Mouse (Mus musculus) midbrain, embryonic 11.5 days (tissue): ENCODE measurements at regions not wholly inside any gene's neighbourhood (a gene's known extent, or its start where the extent isn't known, plus 50 kb on each side); places are given as distances from the start of the nearest gene placed in this dataset.

ENCODE experiments used
- ATAC-seq: fragments of 200-750 bp; cut with Nextera tagmentation; 2 replicates; pipeline ENCODE4 v1.8.0; 2017; ENCODE audit warnings: moderate TSS enrichment, moderate library complexity; ENCODE audit not compliant: low FRiP score
- DNase-seq: peaks from one replicate; pipeline ENCODE4 v3.0.0; 2015; ENCODE audit warnings: low spot score; ENCODE audit errors: missing footprints
- H3K27ac ChIP-seq: fragments of 300-500 bp; sonication (generic); 2 replicates; pipeline ENCODE4 v1.5.1; 2014; ENCODE audit warnings: low read depth, low read length
- H3K27me3 ChIP-seq: fragments of 300-500 bp; sonication (generic); 2 replicates; pipeline ENCODE4 v1.6.1; 2014; ENCODE audit warnings: mild to moderate bottlenecking, low read length, moderate library complexity, mixed read lengths; ENCODE audit not compliant: control insufficient read depth, insufficient read depth
- H3K36me3 ChIP-seq: fragments of 300-500 bp; sonication (generic); 2 replicates; pipeline ENCODE4 v1.6.1; 2014; ENCODE audit warnings: mild to moderate bottlenecking, low read length, moderate library complexity, mixed read lengths; ENCODE audit not compliant: control insufficient read depth, insufficient read depth
- H3K4me1 ChIP-seq: fragments of 300-500 bp; sonication (generic); 2 replicates; pipeline ENCODE4 v1.6.1; 2014; ENCODE audit warnings: low read length; ENCODE audit not compliant: control insufficient read depth, insufficient read depth
- H3K4me2 ChIP-seq: fragments of 300-500 bp; sonication (generic); 2 replicates; pipeline ENCODE4 v1.6.1; 2014; ENCODE audit warnings: mild to moderate bottlenecking, moderate library complexity
- H3K4me3 ChIP-seq: fragments of 300-500 bp; sonication (generic); 2 replicates; pipeline ENCODE4 v1.5.1; 2014; ENCODE audit warnings: low read depth, low read length
- H3K9ac ChIP-seq: fragments of 300-500 bp; sonication (generic); 2 replicates; pipeline ENCODE4 v1.6.1; 2014; ENCODE audit warnings: low read length
- H3K9me3 ChIP-seq: fragments of 300-500 bp; sonication (generic); 2 replicates; pipeline ENCODE4 v1.6.1; 2016; ENCODE audit warnings: low read length; ENCODE audit not compliant: control insufficient read depth
- WGBS: fragments of 180-500 bp; shearing (Covaris S2); extraction: QIAGEN DNeasy Blood & Tissue Kit; methylation state at CpG from one replicate; pipeline ENCODE4 v1.1.7; 2014; 5-methylcytosine and 5-hydroxymethylcytosine counted together

- no peaks in the 10 kb centered on the region for H3K36me3 ChIP-seq
- H3K9ac ChIP-seq: no peak overlapping the region
- no peak overlapping the region for H3K4me3 ChIP-seq
- ATAC-seq (no peak), DNase-seq (peak; percentile 54)
- H3K27me3 ChIP-seq: no peaks in the 10 kb centered on the region
- H3K4me1 ChIP-seq: no peaks in the 10 kb centered on the region
- no peak overlapping the region for H3K4me2 ChIP-seq
- no peaks in the 10 kb centered on the region for H3K9me3 ChIP-seq
- 89% methylated on average over 8 of the region's 8 CpGs for WGBS
- no peak overlapping the region for H3K27ac ChIP-seq
These were observed 329.3 kb upstream of the Fam92a start for GRCm38 (mm10) chr4:12501086-12501485.

- no peak for ATAC-seq
- Histone ChIP-seq H3K9me3 (no peaks in the 10 kb centered on the region), H3K27ac (no peak overlapping the region), H3K4me1 (no peaks in the 10 kb centered on the region), H3K36me3 (no peaks in the 10 kb centered on the region), H3K4me3 (no peak overlapping the region), H3K9ac (no peak overlapping the region), H3K27me3 (no peaks in the 10 kb centered on the region), H3K4me2 (no peak overlapping the region)
- peak; percentile 60 for DNase-seq
- WGBS: 89% methylated on average over 4 of the region's 4 CpGs
These were observed 326.6 kb upstream of the Fam92a start for GRCm38 (mm10) chr4:12498426-12498825.

GRCm38 (mm10) chr4:12492468-12492867 lies 320.7 kb upstream of the Fam92a start:
- no peak overlapping the region for H3K4me3 ChIP-seq
- H3K36me3 ChIP-seq: no peaks in the 10 kb centered on the region
- DNase-seq (peak; percentile 14), ATAC-seq (no peak)
- no peak overlapping the region for H3K4me2 ChIP-seq
- 79% methylated on average over 2 of the region's 2 CpGs for WGBS
- H3K4me1 ChIP-seq: no peaks in the 10 kb centered on the region
- no peak overlapping the region for H3K27ac ChIP-seq
- no peak overlapping the region for H3K9ac ChIP-seq
- no peaks in the 10 kb centered on the region for H3K27me3 ChIP-seq
- H3K9me3 ChIP-seq: no peaks in the 10 kb centered on the region

GRCm38 (mm10) chr4:12491306-12491705 lies 319.5 kb upstream of the Fam92a start:
- 90% methylated on average over 6 of the region's 6 CpGs for WGBS
- no peaks in the 10 kb centered on the region for H3K9me3 ChIP-seq
- DNase-seq (no peak), ATAC-seq (no peak)
- no peak overlapping the region for H3K9ac ChIP-seq
- H3K36me3 ChIP-seq: no peaks in the 10 kb centered on the region
- H3K4me2 ChIP-seq: no peak overlapping the region
- H3K27me3 ChIP-seq: no peaks in the 10 kb centered on the region
- no peak overlapping the region for H3K4me3 ChIP-seq
- no peaks in the 10 kb centered on the region for H3K4me1 ChIP-seq
- no peak overlapping the region for H3K27ac ChIP-seq

- H3K36me3 ChIP-seq: no peaks in the 10 kb centered on the region
- no peak overlapping the region for H3K4me3 ChIP-seq
- no peaks in the 10 kb centered on the region for H3K27me3 ChIP-seq
- ATAC-seq (no peak), DNase-seq (peak; percentile 26)
- no peaks in the 10 kb centered on the region for H3K9me3 ChIP-seq
- no peak overlapping the region for H3K4me2 ChIP-seq
- WGBS: 68% methylated on average over 3 of the region's 3 CpGs
- H3K4me1 ChIP-seq: no peaks in the 10 kb centered on the region
- H3K9ac ChIP-seq: no peak overlapping the region
- no peak overlapping the region for H3K27ac ChIP-seq
These were observed 318.3 kb upstream of the Fam92a start for GRCm38 (mm10) chr4:12490066-12490465.

- DNase-seq: peak; percentile 59
- 76% methylated on average over 6 of the region's 6 CpGs for WGBS
- H3K9ac ChIP-seq: no peak overlapping the region
- no peak overlapping the region for H3K4me2 ChIP-seq
- H3K9me3 ChIP-seq: no peaks in the 10 kb centered on the region
- H3K27ac ChIP-seq: no peak overlapping the region
- H3K4me3 ChIP-seq: no peak overlapping the region
- H3K36me3 ChIP-seq: no peaks in the 10 kb centered on the region
- no peaks in the 10 kb centered on the region for H3K4me1 ChIP-seq
- H3K27me3 ChIP-seq: no peaks in the 10 kb centered on the region
- ATAC-seq: no peak
These were observed 317.5 kb upstream of the Fam92a start for GRCm38 (mm10) chr4:12489358-12489757.

GRCm38 (mm10) chr4:12481481-12481880 lies 309.7 kb upstream of the Fam92a start:
- H3K4me1 ChIP-seq: no peaks in the 10 kb centered on the region
- ATAC-seq (no peak), DNase-seq (peak; percentile 37)
- no peak overlapping the region for H3K27ac ChIP-seq
- WGBS: 65% methylated on average over 4 of the region's 4 CpGs
- H3K4me2 ChIP-seq: no peak overlapping the region
- H3K9me3 ChIP-seq: no peaks in the 10 kb centered on the region
- no peak overlapping the region for H3K4me3 ChIP-seq
- no peaks in the 10 kb centered on the region for H3K36me3 ChIP-seq
- no peaks in the 10 kb centered on the region for H3K27me3 ChIP-seq
- H3K9ac ChIP-seq: no peak overlapping the region

- H3K27me3 ChIP-seq: no peaks in the 10 kb centered on the region
- H3K9me3 ChIP-seq: no peaks in the 10 kb centered on the region
- no peak overlapping the region for H3K27ac ChIP-seq
- no peaks in the 10 kb centered on the region for H3K36me3 ChIP-seq
- H3K9ac ChIP-seq: no peak overlapping the region
- no peak overlapping the region for H3K4me3 ChIP-seq
- H3K4me2 ChIP-seq: no peak overlapping the region
- DNase-seq: peak; percentile 4
- 90% methylated on average over 7 of the region's 7 CpGs for WGBS
- no peak for ATAC-seq
- no peaks in the 10 kb centered on the region for H3K4me1 ChIP-seq
These were observed 304.9 kb upstream of the Fam92a start for GRCm38 (mm10) chr4:12476717-12477116.

- no peak overlapping the region for H3K4me3 ChIP-seq
- no peak overlapping the region for H3K27ac ChIP-seq
- no peaks in the 10 kb centered on the region for H3K9me3 ChIP-seq
- ATAC-seq (no peak), DNase-seq (peak; percentile 54)
- H3K27me3 ChIP-seq: no peaks in the 10 kb centered on the region
- no peaks in the 10 kb centered on the region for H3K36me3 ChIP-seq
- WGBS: 78% methylated on average over 4 of the region's 4 CpGs
- no peak overlapping the region for H3K4me2 ChIP-seq
- H3K4me1 ChIP-seq: no peaks in the 10 kb centered on the region
- no peak overlapping the region for H3K9ac ChIP-seq
These were observed 303.3 kb upstream of the Fam92a start for GRCm38 (mm10) chr4:12474981-12475568.
